Mouse (Mus musculus) yolk sac, embryonic 10.5 days (tissue): ENCODE results near the gene Tardbp.

ENCODE experiments used
- DNase-seq: peaks from one replicate; pipeline ENCODE4 v3.0.0-alpha.2; 2017; ENCODE audit warnings: low spot score

Gene Tardbp

GRCm38 (mm10) chr4:148601871-148602270 lies 24.9 kb downstream of the Tardbp start:
- no peak for DNase-seq

- DNase-seq = no peak
Measured at GRCm38 (mm10) chr4:148600316-148600715, 26.5 kb downstream of the Tardbp start.

- DNase-seq = no peak
Measured at GRCm38 (mm10) chr4:148598826-148599225, 28.0 kb downstream of the Tardbp start.

- DNase-seq = no peak
Measured at GRCm38 (mm10) chr4:148596731-148597130, 30.1 kb downstream of the Tardbp start.

GRCm38 (mm10) chr4:148595916-148596315 lies 30.9 kb downstream of the Tardbp start:
- no peak for DNase-seq

GRCm38 (mm10) chr4:148593996-148594395 lies 32.8 kb downstream of the Tardbp start:
- DNase-seq = no peak

- DNase-seq = no peak
Measured at GRCm38 (mm10) chr4:148591637-148592380, 35.0 kb downstream of the Tardbp start.

GRCm38 (mm10) chr4:148591171-148591630 lies 35.6 kb downstream of the Tardbp start, which contains the start of gene Srm:
Srm (plus strand) TSS chr4:148591503.
- DNase-seq = peak; percentile 98

- DNase-seq = no peak
Measured at GRCm38 (mm10) chr4:148590421-148591170, 36.2 kb downstream of the Tardbp start.

- DNase-seq = peak; percentile 41
Measured at GRCm38 (mm10) chr4:148589565-148589964, 37.3 kb downstream of the Tardbp start.

GRCm38 (mm10) chr4:148588793-148589192 lies 38.0 kb downstream of the Tardbp start:
- DNase-seq = no peak

GRCm38 (mm10) chr4:148586648-148587047 lies 40.2 kb downstream of the Tardbp start:
- DNase-seq = no peak

GRCm38 (mm10) chr4:148583257-148583656 lies 43.6 kb downstream of the Tardbp start:
- DNase-seq = no peak

GRCm38 (mm10) chr4:148581422-148581821 lies 45.4 kb downstream of the Tardbp start:
- no peak for DNase-seq

- no peak for DNase-seq
Measured at GRCm38 (mm10) chr4:148580765-148581164, 46.1 kb downstream of the Tardbp start.

GRCm38 (mm10) chr4:148573222-148573621 lies 53.6 kb downstream of the Tardbp start:
- no peak for DNase-seq

- DNase-seq = no peak
Measured at GRCm38 (mm10) chr4:148570693-148571295, 56.0 kb downstream of the Tardbp start.

GRCm38 (mm10) chr4:148570138-148570537 lies 56.7 kb downstream of the Tardbp start:
- DNase-seq = no peak

GRCm38 (mm10) chr4:148563595-148563994 lies 63.2 kb downstream of the Tardbp start:
- no peak for DNase-seq

GRCm38 (mm10) chr4:148562676-148563075 lies 64.1 kb downstream of the Tardbp start:
- DNase-seq = no peak
